Mouse (Mus musculus): ENCODE data around the gene Mgat4b. TPM values are rescaled to one million over a fixed set of nuclear protein-coding genes. Genes with fewer than 3 reads are reported as not detected.

The Mgat4b gene
- polyA plus RNA-seq, 2 experiments from 2014 or later: 1.1 to 1.7 TPM

DNA sequence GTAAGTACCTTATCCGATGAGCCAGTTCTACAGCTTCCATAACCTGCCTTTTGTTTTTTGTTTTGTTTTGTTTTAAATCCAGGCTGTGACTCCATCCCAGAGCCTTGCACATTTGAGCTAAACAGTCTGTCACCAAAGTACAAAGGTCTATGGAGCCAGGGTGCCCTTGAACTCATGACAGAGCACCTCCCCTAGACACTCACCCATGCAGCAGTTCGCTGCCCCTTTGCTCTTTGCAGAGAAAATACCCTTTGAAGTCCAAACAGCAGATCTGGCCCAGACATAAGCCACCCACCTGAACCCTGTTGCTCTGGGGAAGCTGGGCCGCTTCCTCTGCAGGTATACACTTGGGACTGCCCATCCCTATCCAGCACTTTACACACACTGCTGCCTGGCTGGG lies 9.1 kb upstream of the Mgat4b start:
- ATAC-seq: no peak

DNA sequence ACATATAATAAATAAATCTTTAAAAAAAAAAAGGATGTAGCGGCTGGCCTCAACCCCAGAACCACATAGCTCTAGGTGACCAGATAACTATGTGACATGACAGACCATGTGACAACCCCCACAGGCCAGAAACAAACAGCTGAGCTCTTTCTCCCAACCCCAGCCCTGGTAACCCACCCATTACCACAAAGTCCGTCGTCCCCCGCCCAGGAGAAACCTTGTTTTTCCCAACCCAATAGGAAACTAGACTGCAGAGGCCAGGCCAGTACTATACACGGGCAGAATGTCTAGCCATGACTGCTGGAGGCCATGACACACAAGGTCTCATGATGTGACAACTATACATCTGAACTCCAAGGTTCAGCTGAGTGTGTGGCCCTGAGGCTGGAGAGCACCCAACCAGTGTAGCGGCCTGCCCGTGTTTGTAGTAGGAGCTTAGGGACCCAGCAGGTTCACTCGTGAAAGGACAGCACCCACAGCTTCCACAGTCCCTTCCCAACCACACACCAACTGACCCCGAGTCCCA lies 7.3 kb upstream of the Mgat4b start:
- ATAC-seq: no peak

DNA sequence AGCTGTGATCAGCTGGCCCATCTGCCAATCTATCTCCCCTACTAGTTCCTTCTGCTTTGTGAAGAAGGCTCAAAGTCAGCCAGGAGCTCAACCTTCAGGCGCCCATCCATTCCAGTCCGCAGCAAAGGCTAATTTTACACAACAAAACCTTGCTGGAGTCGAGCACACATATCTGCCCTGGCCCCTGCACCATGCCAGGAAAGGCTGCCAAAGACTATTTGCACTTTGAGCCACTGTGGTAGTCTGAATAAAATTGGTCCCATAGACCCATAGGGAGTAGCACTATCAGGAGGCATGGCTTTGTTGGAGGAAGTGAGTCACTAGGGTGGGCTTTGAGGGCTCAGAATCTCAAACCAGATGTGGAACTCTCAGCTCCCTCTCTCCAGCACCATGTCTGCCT lies 5.3 kb upstream of the Mgat4b start:
- ATAC-seq: no peak

DNA sequence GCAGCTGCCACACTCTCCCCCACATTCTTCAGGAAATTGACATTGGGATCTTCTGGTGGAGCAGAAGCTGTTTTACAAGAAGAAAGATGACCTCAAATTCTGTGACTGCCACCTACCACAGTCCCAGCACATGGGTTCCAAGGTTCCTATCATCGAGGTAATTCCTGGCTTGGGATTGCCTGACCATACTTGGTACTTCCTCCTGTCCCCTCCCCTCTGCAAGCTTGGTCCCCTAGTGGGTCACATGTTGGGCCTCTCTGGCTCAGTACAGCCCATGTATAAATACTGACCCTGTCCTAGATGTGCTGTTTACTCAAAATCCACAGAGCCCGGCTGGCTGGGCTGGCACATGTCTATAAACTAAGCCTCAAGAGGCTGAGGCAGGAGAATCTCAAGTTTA lies 4.7 kb upstream of the Mgat4b start:
- ATAC-seq: no peak

DNA sequence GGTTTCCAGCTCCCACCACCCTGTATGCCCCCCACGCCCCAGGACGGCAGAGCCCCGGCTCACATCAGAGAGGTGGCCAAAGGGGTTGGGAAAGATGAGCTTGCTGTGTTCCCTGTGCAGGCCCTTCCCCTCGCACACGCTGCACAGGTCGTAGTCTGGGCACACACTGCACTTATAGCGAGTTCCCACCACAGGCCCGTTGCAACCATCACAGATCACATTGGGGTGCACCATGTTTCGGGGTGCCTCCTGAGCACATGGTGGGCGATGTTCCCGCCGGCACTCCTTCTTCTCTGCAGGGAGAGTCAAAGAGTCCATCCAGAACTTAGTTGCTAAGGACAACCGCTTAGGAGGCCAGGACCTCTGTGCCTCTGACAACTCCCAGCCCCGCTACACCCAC lies 3.3 kb upstream of the Mgat4b start:
- ATAC-seq: no peak

DNA sequence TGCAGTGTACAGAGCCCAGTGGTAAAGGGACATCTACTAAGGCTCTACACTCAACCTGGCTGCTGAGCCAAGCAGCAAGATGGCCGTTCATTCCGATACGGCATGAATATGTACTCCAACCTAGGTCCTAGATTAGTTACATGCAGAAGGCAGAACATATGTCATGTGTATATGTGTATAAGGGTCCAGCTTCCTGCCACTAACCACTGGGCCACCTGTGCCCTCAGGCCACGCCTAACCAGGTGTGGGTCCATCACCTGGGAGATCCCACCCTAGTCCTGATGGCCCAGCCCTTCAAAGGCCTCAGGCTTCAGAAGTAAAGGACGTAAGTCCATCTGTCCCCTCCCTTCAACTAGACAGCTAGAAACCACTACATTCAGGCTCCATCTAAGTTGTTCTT lies 2.7 kb upstream of the Mgat4b start:
- no peak for ATAC-seq

DNA sequence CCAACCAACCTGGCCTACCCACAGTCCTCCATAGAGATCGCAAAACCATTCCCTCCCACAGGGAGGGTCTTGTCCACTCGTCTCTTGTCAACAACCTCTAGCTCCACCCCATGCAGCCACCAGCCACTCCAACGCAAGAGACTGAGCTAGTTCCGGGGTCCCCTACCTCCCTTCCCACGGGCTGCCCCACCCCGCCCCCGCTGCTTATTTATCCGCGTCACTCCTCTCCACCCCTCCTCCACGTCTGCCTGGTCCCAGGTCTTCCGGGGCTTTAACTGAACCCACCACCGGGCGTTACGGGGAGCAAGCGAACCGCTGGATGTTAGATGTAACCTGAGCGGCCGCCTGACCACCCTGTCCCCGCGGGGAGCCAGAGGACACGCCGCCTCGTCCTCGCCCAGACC lies 587 bp upstream of the Mgat4b start:
- peak; percentile 82 for ATAC-seq

DNA sequence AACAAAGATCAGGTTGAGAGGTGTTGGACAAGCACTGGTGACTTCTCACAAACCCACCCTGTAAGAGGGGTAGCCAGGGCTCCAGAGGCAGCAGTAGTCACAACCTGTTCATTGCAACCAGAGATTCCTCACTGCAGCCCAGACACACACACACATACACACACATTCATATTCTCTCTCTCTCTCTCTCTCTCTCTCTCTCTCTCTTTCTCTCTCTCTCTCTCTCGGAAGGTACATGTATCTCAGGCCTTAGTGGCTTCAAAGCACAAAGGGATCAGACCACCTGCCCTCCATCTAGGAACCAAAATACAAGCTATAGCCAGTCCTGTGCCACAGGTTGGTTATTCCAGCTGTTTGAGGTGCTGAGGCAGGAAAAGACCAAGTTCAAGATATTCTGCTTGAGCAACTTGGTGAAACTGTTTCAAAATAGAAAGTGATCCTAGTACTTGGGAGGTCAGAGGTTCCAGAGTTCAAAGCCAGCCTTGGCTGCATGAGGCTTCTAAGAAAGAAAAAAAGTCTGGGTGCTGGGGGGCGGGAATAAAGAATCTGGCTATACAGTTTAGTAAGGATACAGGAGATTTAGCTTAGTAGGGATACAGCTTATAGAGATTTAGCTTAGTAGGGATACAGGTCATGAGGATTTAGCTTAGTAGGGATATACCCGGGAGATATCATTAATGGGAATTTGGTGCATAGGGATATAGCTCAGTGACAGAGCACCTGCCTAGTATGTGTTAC lies 801 bp downstream of the Mgat4b start:
- no peak for ATAC-seq

DNA sequence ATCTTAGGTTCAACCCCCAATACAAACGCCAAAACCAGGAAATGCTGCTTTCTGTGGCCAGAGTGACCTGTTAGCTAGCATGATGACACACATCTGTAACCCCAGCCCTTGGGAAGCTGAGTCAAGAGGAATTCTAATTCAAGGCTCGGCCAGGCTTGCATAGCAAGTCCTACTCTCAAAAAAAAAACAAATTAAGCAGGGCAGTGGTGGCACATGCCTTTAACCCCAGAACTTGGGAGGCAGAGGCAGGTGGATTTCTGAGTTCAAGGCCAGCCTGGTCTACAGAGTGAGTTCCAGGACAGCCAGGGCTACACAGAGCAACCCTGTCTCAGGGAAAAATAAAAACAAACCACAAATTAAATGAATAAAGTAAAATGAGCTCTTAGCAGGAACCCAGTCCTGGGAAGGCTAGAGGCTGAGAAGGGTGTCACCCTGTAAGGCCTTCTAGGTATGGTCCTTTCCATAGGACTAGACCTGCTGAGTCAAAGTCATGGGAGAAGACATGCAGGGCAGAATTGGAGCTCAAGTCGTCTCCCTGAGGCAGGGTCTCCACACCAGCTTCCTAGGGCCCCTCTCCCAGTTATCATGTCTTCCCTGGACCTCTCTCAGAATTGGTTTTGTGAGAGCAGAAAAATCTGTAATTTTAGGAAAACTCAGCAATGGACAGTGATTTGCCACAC lies 1.5 kb downstream of the Mgat4b start:
- ATAC-seq: no peak

DNA sequence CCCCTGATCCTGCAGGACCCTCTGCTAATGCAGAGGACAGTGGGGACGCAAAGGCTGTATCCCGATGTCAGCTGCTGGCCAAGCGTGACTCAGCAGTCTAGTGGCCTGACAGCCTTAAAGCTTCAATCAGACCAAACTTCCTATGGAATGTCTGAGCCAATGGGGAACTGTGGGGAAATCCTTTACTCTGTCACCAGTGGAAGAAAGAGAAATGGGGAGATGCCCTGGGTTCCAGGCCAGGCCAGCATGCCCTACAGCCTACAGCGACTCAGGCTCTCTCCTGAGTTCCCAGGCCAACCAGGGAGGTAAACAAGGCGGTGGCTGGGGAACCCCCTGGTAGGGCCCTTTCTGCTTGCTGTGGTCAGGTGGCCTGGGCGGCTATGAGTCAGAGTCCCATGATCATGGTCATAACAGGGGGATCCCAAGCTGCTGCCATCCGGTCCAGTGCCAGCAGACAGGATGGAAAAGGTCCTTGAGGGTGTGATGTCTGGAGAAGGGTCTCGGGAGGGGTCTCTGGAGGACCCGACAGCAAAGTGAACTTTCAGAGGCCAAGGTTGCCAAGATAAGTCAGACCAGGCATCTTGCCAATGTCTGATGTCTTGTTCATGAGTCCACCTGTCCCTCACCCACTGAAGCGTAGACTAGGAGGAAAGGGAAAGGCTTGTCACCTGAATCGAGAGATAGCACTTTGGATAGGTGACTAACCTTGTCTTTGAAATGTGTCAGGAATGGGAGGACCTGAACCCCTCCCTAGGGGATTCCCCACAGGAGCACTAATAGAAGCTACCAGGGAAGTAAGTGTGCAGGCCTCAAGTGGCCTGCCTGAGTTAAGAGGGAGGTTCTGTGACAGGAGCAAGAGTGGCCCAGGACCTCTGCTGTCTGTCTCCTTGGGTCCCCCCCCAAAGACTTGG lies 2.4 kb downstream of the Mgat4b start:
- peak; percentile 4 for ATAC-seq

DNA sequence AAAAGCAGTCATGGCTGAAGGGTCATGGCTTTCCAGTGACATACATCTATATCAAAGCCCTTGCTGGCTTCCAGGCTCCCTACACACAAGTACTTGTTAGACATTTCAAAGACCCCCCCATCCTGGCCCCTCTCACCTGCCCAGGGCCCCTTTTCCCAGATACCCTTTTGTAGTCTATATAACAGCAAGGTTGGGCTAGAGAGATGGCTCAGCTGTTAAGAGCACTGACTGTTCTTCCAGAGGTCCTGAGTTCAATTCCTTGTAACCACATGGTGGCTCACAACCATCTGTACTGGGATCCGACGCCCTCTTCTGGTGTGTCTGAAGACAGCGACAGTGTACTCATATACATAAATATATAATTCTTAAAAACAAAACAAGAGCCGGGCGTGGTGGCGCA lies 3.9 kb downstream of the Mgat4b start:
- ATAC-seq: no peak

DNA sequence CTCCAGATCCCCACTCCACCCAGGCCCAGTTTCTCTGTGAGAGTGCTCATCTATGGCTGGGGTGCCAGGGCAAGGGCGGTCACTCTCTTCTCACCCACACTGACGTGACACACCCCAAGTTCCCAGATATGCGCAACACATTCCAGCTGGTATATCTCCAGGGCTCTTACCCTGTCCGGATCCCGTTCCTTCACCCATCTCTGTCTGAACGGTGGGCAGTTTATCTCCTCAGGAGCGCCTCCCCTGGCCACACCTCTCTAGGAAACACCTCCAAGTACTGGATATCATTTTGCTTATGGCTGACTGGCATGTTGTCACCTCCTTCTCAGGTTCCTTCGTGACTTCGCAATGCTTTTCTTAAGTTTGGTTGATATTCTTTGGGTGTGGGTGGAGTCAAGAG lies 4.9 kb downstream of the Mgat4b start:
- ATAC-seq: no peak

DNA sequence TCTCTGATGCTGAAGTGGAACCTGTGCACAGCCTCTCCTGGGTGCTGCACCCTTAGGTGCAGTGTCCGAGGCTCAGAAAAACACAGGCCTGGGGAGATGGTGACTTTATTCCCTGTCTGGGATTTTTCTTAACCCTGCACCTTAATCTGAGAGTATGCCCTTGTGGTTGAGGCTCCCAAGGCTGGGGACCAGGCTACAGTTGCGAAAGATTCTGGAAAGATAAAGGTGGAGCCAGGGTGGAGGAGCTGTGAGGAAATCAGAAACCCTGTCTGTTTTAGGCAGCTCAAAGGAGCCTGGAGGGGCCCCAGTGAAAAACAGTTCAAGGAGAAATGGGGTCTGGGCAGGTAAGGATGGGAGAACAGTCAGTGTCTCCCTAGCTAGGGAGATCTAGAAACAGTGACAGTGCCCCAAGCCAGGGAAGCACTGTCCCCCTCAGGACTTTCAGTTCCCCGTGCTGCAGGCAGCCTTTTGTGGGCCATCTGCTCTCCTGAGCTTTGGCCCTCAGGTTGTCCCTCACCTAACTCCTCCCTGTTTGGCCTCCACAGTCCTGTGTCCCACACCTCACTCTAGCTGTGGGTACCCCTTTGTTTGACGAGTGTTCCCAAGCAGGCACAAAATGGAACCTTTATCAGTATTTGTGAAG lies 6.2 kb downstream of the Mgat4b start:
- ATAC-seq: no peak

DNA sequence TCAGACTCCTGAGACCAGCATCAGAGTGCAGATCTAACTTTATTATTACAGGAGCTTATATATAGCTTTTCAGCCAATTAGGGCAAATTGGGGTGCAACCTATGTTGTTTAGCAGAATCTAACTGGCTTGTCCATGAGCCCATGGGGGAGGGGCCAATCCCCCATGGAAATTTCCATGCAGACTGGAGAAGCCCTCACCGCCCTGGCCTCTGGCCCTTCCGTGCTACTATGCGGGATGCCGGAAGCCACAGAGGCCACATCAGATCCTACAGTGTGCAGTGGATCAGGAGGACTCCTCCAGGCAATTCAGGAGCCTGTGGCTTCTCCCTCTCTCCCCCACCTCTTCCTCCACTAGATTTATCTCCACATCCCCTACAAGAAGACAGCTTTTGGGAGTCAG lies 7.1 kb downstream of the Mgat4b start:
- no peak for ATAC-seq

DNA sequence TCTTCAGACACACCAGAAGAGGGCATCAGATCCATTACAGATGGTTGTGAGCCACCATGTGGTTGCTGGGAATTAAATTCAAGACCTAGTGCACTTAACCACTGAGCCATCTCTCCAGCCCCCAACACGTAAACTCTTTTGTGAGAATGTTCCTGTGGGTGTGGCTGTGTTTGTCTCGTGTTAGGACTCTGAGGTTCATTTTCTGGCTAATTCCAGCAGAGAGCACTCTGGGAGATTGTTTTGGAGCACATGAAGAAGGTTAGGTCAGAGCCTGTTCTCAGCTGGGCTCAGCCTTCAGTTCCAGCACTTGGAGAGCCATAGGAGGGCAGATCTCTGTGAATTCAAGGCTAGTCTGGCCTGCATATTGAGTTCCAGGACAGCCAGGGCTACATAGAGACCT lies 9.1 kb downstream of the Mgat4b start:
- ATAC-seq: no peak

DNA sequence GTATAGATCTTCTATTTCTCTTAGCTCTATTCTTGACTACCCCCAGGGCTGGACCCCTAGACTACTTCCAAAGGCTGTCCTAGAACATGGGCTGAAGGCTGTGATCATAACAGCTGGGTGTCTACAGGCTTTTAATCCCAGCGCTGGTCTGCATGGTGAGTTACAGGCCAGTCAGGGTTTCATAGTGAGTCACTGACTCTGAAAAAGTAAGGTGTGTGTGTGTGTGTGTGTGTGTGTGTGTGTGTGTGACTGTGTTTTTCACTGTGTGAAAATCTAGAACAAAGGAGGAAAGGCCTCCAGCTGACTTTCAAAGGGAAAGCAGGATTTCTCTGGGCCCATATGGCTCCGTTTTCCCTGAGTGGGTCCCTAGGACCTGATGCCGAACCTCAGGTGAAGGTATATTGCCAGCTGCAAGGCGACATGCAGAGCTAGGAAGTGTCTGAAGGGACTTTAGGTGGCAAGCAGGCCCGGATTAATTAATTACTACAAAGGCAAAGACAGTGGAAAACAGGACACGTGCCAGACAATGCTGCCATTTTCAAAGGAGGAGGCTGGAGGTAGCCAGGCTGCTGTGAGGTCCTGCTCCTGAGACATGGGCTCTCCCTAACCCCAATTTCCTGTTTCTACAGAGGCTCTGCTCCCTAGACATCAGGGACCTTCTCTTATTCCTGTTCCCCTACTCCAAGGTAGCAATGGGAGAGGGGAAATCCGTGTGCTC lies 12.0 kb downstream of the Mgat4b start:
- ATAC-seq: no peak

DNA sequence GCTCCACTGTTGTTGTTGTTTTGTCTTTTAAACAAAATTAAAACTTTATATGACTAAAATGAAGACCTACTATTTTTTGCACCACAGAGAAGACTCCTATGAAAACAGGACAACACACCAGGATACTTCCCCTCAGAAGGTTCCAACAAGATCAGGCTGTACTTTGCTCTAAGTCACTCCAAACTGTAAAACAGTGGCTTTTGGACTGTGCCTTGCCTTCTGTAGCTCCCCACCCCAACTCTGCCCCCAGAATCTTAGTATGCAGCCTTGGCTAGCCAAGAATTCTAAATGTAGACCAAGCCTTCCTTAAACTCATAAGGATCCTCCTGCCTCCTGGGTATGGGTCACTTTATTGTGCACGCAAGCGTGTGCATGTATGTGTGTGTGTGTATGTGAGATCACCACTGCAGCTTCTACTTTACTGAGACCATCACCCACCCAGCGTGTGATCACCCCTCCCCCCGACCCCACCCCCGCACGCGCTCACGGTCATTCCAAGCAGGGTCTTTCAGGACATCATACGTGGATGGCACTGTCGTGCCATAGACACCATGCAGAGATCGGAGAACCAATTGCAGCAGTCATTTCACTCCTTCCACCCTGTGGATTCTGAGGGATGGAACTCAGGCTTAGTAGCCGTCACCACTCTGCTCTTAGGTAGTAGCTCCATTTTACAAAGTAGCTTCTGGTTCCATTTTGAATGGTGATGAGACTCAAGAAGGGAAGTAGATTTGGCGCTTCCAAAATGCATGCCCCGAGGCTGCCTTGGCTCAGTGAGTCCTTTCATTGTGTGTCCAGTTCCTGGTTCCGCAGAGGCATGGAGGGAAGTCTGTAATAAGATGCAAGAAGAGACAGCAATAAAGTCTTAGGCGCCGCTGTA lies 13.3 kb downstream of the Mgat4b start:
- ATAC-seq: peak; percentile 19

DNA sequence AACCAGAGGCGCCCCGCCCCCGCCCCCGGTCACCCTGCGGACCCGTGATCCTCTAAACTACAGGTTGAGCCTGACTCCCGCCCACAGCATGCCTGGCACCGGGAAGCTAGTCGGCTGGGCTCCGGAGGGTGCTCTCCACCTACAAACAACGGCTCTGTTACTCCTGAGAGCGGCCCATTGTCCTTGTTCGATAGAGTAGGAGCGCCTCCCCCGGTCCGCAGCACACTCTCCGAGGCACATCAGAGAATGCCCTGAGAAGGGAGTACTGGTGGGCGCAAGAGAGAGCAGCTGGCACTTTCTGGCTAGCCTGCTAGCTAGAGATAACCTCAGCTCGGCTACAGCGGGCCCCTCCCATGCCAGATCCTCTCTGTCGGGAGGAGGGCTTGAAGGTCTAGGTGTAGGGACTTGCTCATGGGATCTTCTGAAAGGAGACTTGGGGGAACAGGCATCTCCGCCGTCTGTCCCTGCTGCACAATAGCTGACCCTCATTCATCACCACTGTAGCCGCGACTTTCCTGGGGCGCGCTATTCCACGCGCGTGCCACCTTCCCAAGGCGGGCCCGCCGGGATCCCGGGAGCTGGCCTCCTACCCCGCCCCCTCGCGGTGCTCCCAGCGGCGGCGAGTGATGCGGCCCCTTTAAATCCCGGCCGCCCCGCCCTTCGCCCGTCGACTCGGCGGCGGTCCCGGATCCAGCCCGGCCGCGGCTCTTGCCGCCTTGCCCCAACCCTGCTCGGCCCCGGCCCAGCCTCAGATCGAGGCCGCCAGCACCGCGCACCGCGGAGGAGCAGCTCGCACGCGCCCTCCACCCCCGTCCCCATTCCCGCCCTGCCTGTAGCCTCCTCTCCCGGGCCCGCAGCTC lies 14.2 kb downstream of the Mgat4b start:
- ATAC-seq: peak; percentile 56

DNA sequence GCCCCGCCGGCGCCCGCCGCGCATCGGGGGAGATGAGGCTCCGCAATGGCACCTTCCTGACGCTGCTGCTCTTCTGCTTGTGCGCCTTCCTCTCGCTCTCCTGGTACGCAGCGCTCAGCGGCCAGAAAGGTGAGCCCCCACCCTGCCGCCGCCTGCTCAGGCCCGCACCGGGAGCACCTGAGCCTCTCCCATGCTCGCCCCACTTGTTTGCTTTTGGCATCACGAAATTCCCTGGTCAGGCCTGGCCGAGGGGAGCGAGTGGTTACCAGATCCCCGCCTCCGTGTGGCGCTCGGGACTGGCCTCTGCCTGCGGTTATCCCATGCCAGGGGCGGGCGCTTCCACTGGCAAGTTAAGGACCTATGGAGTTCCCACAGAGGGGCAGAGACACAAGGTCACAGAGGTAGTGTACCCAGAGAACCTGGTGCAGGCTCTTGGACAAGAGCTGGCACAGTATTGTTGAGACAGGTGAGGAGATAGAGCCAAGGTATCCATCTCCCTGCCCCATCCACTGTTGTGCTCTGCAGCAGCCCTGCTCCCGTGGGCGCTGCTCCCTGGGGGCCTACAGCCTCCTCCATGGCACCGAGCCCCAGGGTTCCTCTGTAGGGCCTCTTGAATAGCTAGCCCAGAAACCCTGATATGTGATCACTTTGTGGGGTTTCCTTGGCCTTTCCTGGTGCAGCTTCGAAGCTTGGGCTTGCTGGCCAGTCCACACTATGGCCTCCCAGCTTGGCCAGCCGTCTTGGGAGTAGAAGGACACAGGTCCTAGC lies 15.1 kb downstream of the Mgat4b start:
- ATAC-seq: peak; percentile 30

All from CD4-positive, CD25-positive, alpha-beta regulatory T cell, adult 4 months (primary cell).